Mouse (Mus musculus) urinary bladder, postnatal 36 days (tissue): ENCODE data around the gene Tmcc2.

Source experiments
- DNase-seq, 2 experiments: peaks; one replicate each; pipeline ENCODE4 v3.0.0; 2022; ENCODE audit warnings: low spot score in 2 of 2, mixed read lengths in 1 of 2

Gene Tmcc2

GRCm38 (mm10) chr1:132389886-132390585 is 1.0 kb downstream of the Tmcc2 start:
- DNase-seq, result no peak

DNA sequence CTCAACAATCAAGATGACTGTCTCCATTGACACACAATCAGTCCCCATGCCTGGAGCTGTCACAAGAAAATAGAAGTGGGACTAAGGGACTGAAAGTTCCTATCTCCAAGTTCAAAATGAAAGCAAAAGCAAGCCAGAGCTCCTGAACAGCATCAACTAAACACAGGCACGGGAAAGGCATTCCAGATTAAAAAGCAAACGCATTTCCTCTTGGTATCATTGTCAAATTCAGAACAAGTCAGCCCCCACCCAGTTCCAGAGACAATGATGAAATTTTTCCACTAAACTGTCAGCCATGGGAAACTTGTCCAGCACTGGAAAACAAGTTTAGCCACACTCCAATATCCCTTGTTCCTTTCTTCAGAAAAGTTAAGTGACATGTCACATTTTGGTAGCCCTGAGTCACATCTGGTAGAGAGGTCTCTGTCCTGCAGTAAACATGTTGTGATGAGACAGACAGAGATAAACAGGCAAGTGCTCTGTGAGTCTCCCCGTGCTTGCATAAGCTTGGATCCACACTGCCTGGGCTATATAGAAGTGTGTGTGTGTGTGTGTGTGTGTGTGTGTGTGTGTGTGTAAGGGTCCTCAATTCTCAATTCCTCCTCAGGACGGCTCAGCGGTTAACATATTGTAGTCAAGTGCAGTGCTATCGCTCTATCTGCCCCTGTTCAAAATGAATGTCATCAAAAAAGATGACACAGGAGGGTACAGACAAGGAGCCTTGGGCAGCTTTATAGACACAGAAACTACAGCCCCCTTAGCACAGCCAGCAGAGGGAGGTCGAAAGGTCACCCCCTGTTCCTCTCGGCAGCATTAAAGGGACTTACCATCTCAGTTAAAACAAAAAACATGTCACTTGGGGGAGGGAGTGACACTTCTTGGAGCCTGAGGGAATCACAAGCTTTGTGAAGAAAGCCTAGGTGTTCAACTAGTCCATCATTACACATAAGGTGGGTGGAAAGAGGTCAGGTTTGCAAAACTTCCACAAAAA is 2.0 kb downstream of the Tmcc2 start:
- DNase-seq, result no peak

GRCm38 (mm10) chr1:132387943-132388342 is 3.1 kb downstream of the Tmcc2 start:
- DNase-seq, result no peak

DNA sequence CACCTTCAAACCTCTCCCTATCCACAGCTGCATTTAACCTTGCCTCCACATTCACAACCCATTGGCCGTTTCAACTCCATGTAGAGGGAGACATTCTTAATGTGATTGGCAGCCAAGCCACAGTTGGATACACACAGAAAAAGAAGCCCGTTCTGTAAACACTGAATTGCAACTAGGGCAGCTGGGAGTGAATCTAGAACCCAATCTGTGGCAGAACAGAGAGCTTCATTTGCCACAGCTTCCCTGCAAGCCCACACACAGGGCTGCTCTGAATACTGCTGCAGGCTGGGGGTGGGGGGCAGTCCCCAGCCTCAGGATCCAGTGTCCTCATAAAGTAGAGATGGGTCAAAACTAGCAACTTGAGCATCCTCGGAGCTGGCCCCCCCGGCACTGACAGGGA is 4.8 kb downstream of the Tmcc2 start:
- DNase-seq, result no peak

DNA sequence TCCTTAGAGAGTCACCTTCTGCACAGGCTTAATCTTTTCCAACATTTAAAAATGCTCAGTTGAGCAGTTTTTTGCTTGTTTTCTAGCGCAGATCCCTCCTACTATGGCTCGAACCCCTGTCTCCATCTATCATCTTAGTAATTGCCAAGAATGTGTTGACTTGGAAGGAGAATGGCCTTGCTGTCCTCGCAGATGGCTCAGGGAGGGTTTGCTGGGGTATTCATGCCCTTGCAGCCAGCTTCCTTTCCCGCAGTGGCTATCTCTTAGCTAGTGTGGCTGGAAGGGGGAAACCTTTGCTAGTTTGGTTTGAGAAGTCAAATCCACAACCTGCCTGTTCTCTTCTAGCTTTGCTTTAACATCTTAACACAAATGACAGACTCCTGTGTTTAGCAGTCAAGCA is 5.4 kb downstream of the Tmcc2 start:
- no peak for DNase-seq

DNA sequence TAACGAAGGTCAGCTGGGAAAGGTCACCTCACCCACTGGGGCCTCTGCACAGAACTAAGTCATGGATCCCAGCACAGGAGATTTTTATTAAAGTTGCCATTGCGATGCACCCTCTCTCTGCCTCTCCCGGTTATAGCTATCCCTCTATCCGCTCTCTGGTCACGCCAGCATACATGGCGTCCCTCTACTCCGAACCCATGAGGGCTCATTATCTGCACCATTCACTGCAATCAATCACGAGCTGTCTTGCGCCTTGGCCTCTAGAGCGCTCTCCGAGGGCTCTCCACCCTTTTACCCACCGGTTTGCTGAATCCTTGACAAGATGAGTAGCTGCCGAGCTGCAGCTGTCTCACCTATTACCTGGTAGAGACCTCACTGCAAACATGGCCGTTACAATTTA is 5.8 kb downstream of the Tmcc2 start:
- no peak for DNase-seq

GRCm38 (mm10) chr1:132384001-132384554 is 7.0 kb downstream of the Tmcc2 start:
- no peak for DNase-seq

DNA sequence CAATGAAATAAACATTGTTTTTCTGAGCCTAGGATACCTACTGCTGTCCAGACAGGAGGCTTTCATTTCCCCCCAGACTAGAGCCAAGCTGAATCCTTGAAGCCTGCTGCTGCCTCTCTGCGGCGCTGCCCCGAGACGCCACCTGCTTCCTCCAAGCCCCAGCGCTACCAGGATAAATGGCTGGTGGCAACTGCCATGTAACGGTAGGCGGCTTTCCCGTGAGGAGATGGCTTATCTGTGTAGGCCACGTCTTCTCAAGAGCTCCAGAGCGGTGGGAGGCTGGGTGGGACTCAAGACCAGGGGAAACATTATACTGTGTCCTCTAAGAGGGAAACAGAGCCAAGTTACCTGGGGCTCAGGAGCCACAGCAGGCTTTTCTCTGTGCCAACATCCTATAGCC is 9.2 kb downstream of the Tmcc2 start:
- no peak for DNase-seq

DNA sequence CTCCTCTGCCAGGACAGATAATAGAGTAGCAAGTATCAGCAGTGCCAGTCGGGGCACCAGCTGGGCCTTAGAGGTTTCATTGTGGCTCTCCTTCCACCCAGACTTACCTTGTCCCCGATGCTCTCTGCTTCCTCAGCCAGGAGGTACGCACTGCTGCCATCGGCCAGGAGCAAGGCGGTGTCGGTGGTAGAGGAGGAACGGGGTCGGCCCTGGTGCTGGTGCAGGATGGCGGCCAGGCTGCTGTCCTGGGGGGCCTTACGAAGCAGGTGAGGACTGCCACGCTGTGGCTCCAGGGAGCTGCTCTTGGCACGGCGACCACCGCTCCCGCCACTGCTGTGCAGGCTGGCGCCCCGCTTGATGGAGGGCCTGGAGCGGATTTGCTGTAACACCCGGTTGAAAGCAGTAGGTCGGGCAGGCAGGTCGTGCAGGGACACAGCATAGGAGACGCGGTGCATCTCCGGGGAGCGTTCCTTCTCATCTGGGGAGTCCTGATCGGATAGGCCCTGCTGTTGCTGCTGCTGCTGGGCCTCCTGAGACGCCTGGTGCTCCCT is 10.5 kb downstream of the Tmcc2 start:
- no peak for DNase-seq

GRCm38 (mm10) chr1:132377811-132378210 is 13.3 kb downstream of the Tmcc2 start:
- DNase-seq, result no peak

- DNase-seq, result no peak
These were observed 14.1 kb downstream of the Tmcc2 start for GRCm38 (mm10) chr1:132377055-132377365.

DNA sequence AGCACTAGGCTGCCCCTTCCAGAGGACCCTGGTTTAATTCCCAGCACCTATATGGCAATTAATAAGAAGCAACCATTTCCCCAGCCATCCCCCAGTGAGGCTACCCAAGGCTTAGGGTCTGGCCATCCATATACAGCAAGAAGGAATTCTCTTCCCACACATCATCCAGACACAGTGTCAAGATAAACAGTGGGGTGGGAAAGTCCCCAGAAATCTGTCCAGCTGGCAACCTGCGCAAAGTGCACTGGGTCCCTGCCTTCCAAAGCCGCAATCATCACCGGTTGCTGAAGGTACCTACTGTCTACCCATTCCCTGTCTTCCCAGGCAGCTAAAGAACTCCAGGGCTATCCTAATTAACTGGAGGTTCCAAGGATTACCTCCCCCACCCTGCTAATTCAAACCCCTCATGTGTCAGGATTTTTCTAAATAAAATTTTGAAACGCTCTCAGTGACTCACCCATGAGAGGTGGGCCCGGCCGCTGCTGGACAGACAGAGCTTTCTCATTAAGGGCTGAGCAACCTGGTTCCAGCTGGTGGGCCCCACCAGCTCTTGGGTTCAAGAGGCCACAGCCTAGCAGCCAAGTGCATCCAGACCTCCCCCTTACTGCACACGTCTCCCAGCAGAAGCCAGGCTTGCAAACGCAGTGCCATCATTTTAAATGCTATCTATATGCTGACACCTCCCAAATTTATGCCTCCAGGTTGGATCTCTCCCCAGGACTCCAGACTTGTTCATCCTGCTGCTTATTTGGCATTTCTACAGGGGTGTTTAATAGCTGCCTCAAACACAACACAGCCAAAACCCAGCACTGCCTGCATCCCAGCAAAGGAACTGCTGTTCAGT is 14.6 kb downstream of the Tmcc2 start:
- DNase-seq, result no peak

DNA sequence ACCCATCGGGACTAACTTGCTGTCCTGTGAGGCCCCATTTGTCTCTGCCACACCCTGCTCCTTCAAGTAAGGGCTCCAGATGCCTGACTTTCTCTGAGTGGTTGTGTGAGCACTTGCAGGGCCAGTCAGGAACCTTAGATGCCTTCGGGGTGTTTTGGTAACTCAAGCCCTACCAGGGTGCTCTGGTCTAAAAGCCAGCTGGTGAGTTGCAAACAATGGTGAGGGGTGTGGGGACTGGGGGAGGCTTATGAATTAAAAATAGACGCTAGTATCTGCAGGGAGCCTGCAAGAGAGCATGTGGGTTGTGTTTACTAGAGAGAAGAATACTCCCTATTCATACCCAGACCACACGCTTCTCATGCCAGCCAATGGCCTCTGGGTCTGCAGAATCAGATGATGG is 15.8 kb downstream of the Tmcc2 start:
- no peak for DNase-seq

DNA sequence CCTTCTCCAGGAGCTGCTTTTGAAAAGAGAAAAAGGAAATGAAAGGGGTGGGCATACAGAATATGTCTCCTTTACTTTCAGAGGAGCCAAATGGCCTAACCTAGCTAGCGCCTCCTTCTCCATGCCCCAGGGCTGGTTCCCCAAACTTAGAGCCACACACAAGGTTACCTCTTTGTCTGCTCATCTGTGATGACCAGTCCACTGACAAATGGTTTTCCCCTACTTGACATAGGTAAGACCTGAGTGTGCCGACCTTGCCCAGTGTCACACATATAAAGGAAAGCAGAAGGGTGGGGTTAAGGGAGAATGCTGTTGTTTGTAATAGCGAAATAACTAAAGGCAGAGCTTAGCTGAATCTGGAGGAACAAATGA is 16.2 kb downstream of the Tmcc2 start:
- no peak for DNase-seq

- no peak for DNase-seq
These were observed 16.8 kb downstream of the Tmcc2 start for GRCm38 (mm10) chr1:132374140-132374872.

GRCm38 (mm10) chr1:132372896-132373534 is 18.1 kb downstream of the Tmcc2 start:
- no peak for DNase-seq

GRCm38 (mm10) chr1:132372354-132372753 is 18.7 kb downstream of the Tmcc2 start:
- no peak for DNase-seq

GRCm38 (mm10) chr1:132371298-132372081 is 19.6 kb downstream of the Tmcc2 start:
- DNase-seq, result no peak

GRCm38 (mm10) chr1:132370681-132371173 is 20.4 kb downstream of the Tmcc2 start:
- no peak for DNase-seq
